Mouse (Mus musculus): ENCODE data around the gene Lyg1.

Gene Lyg1

DNA sequence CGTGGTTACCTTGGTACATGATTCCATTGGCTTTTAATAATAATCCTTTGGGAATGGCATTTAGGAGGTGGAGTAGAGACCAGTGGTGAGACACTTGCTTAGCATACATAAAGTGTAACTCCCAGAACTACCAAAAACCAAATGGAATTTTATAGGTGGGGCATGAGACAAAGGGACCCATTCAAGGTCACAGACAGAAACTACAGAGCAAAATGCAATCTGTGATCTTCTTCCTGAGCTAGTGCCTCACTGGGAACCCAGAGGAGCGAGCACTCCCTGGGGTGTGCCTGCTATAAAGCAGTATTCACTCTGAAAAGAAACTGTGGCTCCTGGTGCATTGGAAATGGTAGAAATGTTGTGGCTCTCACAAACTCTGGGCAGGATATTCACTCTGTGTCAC is 8.7 kb downstream of the Lyg1 start:
- no peak for DNase-seq

- no peak for DNase-seq
Measured at GRCm38 (mm10) chr1:37931806-37932205, 25.8 kb downstream of the Lyg1 start.

DNA sequence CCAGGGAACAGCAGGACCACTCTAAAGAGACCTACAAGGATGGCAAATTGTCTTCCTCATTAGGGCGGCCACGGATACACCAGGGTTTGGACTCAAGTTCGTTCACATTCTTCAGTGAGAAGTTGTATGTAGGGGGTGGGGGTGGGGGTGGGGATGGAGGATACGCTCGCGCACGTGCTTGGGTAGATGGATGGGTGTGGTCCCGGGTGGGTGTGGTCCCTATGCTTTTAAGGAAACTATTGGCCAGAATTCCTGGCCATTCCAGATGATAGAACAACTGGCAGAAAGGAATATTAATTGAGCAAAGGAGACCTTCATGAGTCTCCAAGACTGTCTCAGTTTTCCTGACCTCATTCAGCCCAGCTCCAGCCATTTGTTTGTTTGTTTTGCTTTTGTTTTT is 31.6 kb downstream of the Lyg1 start:
- DNase-seq: no peak

GRCm38 (mm10) chr1:37922536-37922935 is 35.0 kb downstream of the Lyg1 start:
- DNase-seq: no peak

DNA sequence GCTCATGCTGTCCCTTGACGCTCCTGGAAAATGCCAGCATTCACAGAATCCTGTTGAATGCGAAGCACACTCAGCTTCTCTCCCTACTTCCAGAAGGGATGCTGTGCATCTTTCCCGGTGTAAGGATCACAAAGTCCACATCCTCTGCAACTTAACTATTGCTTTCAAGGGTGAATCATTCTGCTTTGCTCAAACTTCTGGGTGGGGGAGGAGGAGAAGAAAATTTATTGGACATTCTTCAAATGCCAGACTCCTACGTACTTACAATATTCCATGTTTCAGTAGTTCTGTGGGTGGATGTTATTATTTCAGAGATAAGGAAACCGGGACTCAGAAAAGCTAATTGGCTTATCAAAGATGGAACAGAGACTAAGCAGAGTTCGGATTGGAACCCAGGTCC is 39.5 kb downstream of the Lyg1 start:
- no peak for DNase-seq

DNA sequence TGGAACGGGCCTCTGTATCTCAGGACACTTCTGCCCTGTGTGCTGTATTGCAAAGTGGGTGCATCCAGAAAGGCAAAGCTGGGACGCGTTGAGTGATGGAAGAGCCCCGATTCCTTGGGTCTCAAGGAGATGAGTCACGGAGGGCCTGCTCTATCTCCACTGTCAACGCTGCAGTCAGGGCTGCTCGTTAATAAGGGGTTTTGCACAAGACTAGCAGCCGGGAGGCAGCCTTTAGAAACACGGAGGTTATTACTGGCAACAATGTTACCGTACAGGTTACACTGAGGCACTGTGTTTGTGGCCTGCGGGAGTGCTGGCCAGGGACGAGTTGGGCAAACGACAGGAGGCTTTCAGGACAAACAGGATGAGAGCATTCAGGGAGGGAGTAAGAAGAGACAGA is 39.9 kb downstream of the Lyg1 start:
- DNase-seq: no peak

GRCm38 (mm10) chr1:37916393-37916792 is 41.2 kb downstream of the Lyg1 start, which contains the start of gene Lyg2:
Gene Lyg2 (minus strand): TSS chr1:37916493.
- DNase-seq: no peak

DNA sequence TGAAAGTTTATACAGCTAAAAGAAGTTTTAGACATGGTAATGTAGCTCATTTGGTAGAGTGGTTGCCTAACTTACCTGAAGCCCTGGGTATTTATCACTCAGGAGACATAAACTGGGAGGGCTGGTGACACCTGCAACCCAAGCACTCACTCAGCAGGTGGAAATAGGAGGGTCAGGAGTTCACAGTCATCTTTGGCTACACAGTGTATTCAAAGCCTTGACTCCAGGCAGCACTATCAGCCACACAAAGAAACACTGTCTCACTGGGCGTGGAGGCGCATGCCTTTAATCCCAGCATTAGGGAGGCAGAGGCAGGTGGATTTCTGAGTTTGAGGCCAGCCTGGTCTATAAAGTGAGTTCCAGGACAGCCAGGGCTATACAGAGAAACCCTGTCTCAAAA is 44.8 kb downstream of the Lyg1 start:
- no peak for DNase-seq

- DNase-seq: no peak
Measured at GRCm38 (mm10) chr1:37903178-37903577, 54.4 kb downstream of the Lyg1 start.

- DNase-seq: no peak
Measured at GRCm38 (mm10) chr1:37900288-37900687, 57.3 kb downstream of the Lyg1 start.

DNA sequence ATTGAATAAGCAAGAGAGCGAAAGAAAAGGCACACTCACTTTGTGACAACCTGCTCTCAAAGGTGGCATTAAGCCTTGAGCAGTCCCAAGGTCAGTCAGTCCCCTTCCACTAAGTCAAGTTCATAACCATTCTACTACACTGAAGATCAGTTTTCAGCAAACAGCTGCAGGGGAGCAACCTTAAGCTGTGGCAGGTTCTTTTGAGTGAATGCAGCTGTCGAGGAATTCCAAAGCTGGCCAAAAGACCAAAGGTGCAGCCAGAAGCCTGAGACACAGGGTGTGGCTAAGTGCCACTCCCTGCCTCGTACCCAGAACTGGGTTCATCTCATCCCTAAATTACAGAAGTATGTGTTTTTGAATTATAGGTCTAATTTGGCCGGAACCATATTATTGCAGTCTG is 57.7 kb downstream of the Lyg1 start:
- DNase-seq: no peak
